Mouse (Mus musculus) granulocyte monocyte progenitor cell, adult 5-6 weeks (primary cell): ENCODE data around the gene Cdc45. TPM values are rescaled to one million over a fixed set of nuclear protein-coding genes. Genes with fewer than 3 reads are reported as not detected.

ENCODE experiments used
- ATAC-seq: replicated peaks from 2 replicates; pipeline ENCODE4 v1.8.0; 2016; ENCODE audit warnings: mild to moderate bottlenecking, moderate TSS enrichment, inconsistent platforms; ENCODE audit not compliant: poor library complexity, severe bottlenecking
- total RNA-seq, 2 experiments: library from RNA; stranded (forward) in 1 of 2; stranded (reverse) in 1 of 2; fragments of 200-712, 200-1000 nt in 1 of 2; fragments of >200 nt in 1 of 2; fragmentation: Nextera tagmentation in 1 of 2; gene quantifications; 2 replicates each; pipeline ENCODE4 v1.2.3; 2014 to 2017

Gene Cdc45
- total RNA-seq, 2 experiments from 2014 or later = 90.3 to 96.0 TPM

DNA sequence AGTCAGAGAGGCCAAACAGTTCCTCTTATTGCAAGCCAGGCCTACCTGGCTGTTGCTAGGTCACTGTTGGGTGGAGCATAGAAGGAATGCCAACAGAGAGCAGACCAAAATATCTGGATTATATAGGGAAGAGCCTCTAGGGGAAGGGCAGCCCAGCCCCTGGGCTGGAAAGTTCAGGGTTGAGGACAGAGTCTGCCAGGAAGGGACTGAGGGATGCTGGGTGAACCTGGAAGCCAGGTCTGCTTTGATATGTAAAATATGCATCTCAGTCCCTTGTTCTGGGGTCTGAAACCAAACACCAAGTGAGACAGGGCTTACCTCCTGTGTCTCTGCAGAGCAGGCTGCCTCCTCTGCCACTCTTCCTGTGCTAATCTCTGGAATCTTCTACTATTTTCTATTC, 73.5 kb downstream of the Cdc45 start:
- no peak for ATAC-seq

GRCm38 (mm10) chr16:18733100-18733956, 78.5 kb downstream of the Cdc45 start:
- peak; percentile 89 for ATAC-seq

- ATAC-seq = no peak
Observed at GRCm38 (mm10) chr16:18730640-18731039, 81.1 kb downstream of the Cdc45 start.

Other genes starting within 250 kb of the Cdc45 start
- not detected in 2 replicates for gene Tbx1, start 221.3 kb downstream of the Cdc45 start, total RNA-seq (2014; fragmentation: Nextera tagmentation)
- not detected in 2 replicates for gene Tbx1, start 221.3 kb downstream of the Cdc45 start, total RNA-seq (2017)
- not detected in 2 replicates for gene Gp1bb, start 189.6 kb downstream of the Cdc45 start, total RNA-seq (2014; fragmentation: Nextera tagmentation)
- not detected in 2 replicates for gene Gp1bb, start 189.6 kb downstream of the Cdc45 start, total RNA-seq (2017)
- gene Gm49601, start 185.6 kb downstream of the Cdc45 start, total RNA-seq (2014; fragmentation: Nextera tagmentation) = 1.9 TPM in 1 of 2 replicates, not detected in the other
- gene Gm49601, start 185.6 kb downstream of the Cdc45 start, total RNA-seq (2017) = not detected in 2 replicates
- not detected in 2 replicates for gene Sept5, start 182.0 kb downstream of the Cdc45 start, total RNA-seq (2014; fragmentation: Nextera tagmentation)
- 1.8 and 2.6 TPM in 2 replicates for gene Sept5, start 182.0 kb downstream of the Cdc45 start, total RNA-seq (2017)
- not detected in 2 replicates for gene Cldn5, start 35.1 kb downstream of the Cdc45 start, total RNA-seq (2014; fragmentation: Nextera tagmentation)
- gene Cldn5, start 35.1 kb downstream of the Cdc45 start, total RNA-seq (2017) = not detected in 2 replicates
- gene Ufd1, start 208 bp downstream of the Cdc45 start, total RNA-seq (2014; fragmentation: Nextera tagmentation) = 56.5 and 56.9 TPM in 2 replicates
- 48.3 and 61.8 TPM in 2 replicates for gene Ufd1, start 208 bp downstream of the Cdc45 start, total RNA-seq (2017)
- 14.4 and 20.7 TPM in 2 replicates for gene 2510002D24Rik, start 24.6 kb upstream of the Cdc45 start, total RNA-seq (2014; fragmentation: Nextera tagmentation)
- 22.0 and 25.5 TPM in 2 replicates for gene 2510002D24Rik, start 24.6 kb upstream of the Cdc45 start, total RNA-seq (2017)
- gene Gm28539, start 24.6 kb upstream of the Cdc45 start, total RNA-seq (2014; fragmentation: Nextera tagmentation) = 2.4 and 12.6 TPM in 2 replicates
- 2.9 TPM in 1 of 2 replicates, not detected in the other for gene Gm28539, start 24.6 kb upstream of the Cdc45 start, total RNA-seq (2017)
- gene Mrpl40, start 64.9 kb upstream of the Cdc45 start, total RNA-seq (2014; fragmentation: Nextera tagmentation) = 93.8 and 116 TPM in 2 replicates
- gene Mrpl40, start 64.9 kb upstream of the Cdc45 start, total RNA-seq (2017) = 115 and 127 TPM in 2 replicates
- 39.5 and 57.3 TPM in 2 replicates for gene Hira, start 65.0 kb upstream of the Cdc45 start, total RNA-seq (2014; fragmentation: Nextera tagmentation)
- 43.6 and 64.1 TPM in 2 replicates for gene Hira, start 65.0 kb upstream of the Cdc45 start, total RNA-seq (2017)